Mouse (Mus musculus) ovary, postnatal 14 days (tissue): ENCODE results near the gene Col18a1.

ENCODE experiments used
- DNase-seq: peaks from one replicate; pipeline ENCODE4 v3.0.0; 2022; ENCODE audit warnings: low spot score

Col18a1 gene

GRCm38 (mm10) chr10:77110010-77110409, 56.3 kb downstream of the Col18a1 start:
- DNase-seq, result no peak

- DNase-seq, result no peak
Observed at GRCm38 (mm10) chr10:77108106-77108505, 58.2 kb downstream of the Col18a1 start.

GRCm38 (mm10) chr10:77104327-77104726, 62.0 kb downstream of the Col18a1 start:
- DNase-seq, result no peak

- no peak for DNase-seq
Observed at GRCm38 (mm10) chr10:77103689-77104088, 62.7 kb downstream of the Col18a1 start.

GRCm38 (mm10) chr10:77099777-77100176, 66.6 kb downstream of the Col18a1 start:
- no peak for DNase-seq

- DNase-seq, result no peak
Observed at GRCm38 (mm10) chr10:77098619-77099018, 67.7 kb downstream of the Col18a1 start.

- DNase-seq, result no peak
Observed at GRCm38 (mm10) chr10:77097890-77098200, 68.5 kb downstream of the Col18a1 start.

GRCm38 (mm10) chr10:77097006-77097889, 69.1 kb downstream of the Col18a1 start:
- no peak for DNase-seq

GRCm38 (mm10) chr10:77095666-77096065, 70.7 kb downstream of the Col18a1 start:
- DNase-seq, result no peak

GRCm38 (mm10) chr10:77093817-77094216, 72.5 kb downstream of the Col18a1 start:
- DNase-seq, result no peak

GRCm38 (mm10) chr10:77091538-77092097, 74.7 kb downstream of the Col18a1 start:
- no peak for DNase-seq

GRCm38 (mm10) chr10:77090063-77090462, 76.3 kb downstream of the Col18a1 start:
- no peak for DNase-seq

- DNase-seq, result peak; percentile 23
Observed at GRCm38 (mm10) chr10:77089336-77089735, 77.0 kb downstream of the Col18a1 start.

GRCm38 (mm10) chr10:77084568-77084967, 81.8 kb downstream of the Col18a1 start:
- no peak for DNase-seq

- no peak for DNase-seq
Observed at GRCm38 (mm10) chr10:77082921-77083320, 83.4 kb downstream of the Col18a1 start.

- DNase-seq, result peak; percentile 80
Observed at GRCm38 (mm10) chr10:77082453-77082852, 83.9 kb downstream of the Col18a1 start.

- no peak for DNase-seq
Observed at GRCm38 (mm10) chr10:77078961-77079360, 87.4 kb downstream of the Col18a1 start.

- no peak for DNase-seq
Observed at GRCm38 (mm10) chr10:77078456-77078855, 87.9 kb downstream of the Col18a1 start.

GRCm38 (mm10) chr10:77074276-77074974, 91.9 kb downstream of the Col18a1 start:
- no peak for DNase-seq

- DNase-seq, result peak; percentile 46
Observed at GRCm38 (mm10) chr10:77070072-77070471, 96.3 kb downstream of the Col18a1 start.

- DNase-seq, result no peak
Observed at GRCm38 (mm10) chr10:77068469-77068868, 97.9 kb downstream of the Col18a1 start.

GRCm38 (mm10) chr10:77064659-77065058, 101.7 kb downstream of the Col18a1 start:
- no peak for DNase-seq

GRCm38 (mm10) chr10:77064239-77064638, 102.1 kb downstream of the Col18a1 start:
- no peak for DNase-seq
